Mouse (Mus musculus) stomach, postnatal 0 days (tissue): Measurements from ENCODE around the gene Lmbrd2. TPM values are rescaled to one million over a fixed set of nuclear protein-coding genes. Genes with fewer than 3 reads are reported as not detected.
"Not testable (repeated sequence)": the region's sequence is repeated elsewhere in the genome, so short reads cannot be mapped to it uniquely, and the experiment has no call there.

Source experiments
- ATAC-seq: fragments of 200-750 bp; cut with Nextera tagmentation; 2 replicates; pipeline ENCODE4 v1.8.0; 2017; ENCODE audit not compliant: low FRiP score, low TSS enrichment
- DNase-seq: peaks from one replicate; pipeline ENCODE4 v3.0.0-alpha.2; 2016; ENCODE audit warnings: low spot score
- H3K27ac ChIP-seq: fragments of 300-500 bp; sonication (generic); replicated peaks from 2 replicates; pipeline ENCODE4 v1.5.1; 2014; ENCODE audit warnings: mild to moderate bottlenecking, control low read depth
- H3K27me3 ChIP-seq: fragments of 300-500 bp; sonication (generic); 2 replicates; pipeline ENCODE4 v1.6.1; 2014; ENCODE audit warnings: low read length; ENCODE audit not compliant: control insufficient read depth, insufficient read depth
- H3K36me3 ChIP-seq: fragments of 300-500 bp; sonication (generic); 2 replicates; pipeline ENCODE4 v1.6.1; 2014; ENCODE audit warnings: low read length, mixed read lengths; ENCODE audit not compliant: control insufficient read depth, insufficient read depth
- H3K4me1 ChIP-seq: fragments of 300-500 bp; sonication (generic); replicated peaks from 2 replicates; pipeline ENCODE4 v1.6.1; 2014; ENCODE audit warnings: antibody characterized with exemption; ENCODE audit not compliant: control insufficient read depth, insufficient read depth
- H3K4me2 ChIP-seq: fragments of 300-500 bp; sonication (generic); replicated peaks from 2 replicates; pipeline ENCODE4 v1.6.1; 2014; ENCODE audit warnings: low read depth, mild to moderate bottlenecking, control low read depth, moderate library complexity
- H3K4me3 ChIP-seq: fragments of 300-500 bp; sonication (generic); 2 replicates; pipeline ENCODE4 v1.5.1; 2014; ENCODE audit warnings: low read depth, low read length, control low read depth
- H3K9ac ChIP-seq: fragments of 300-500 bp; sonication (generic); 2 replicates; pipeline ENCODE4 v1.6.1; 2014; ENCODE audit warnings: mild to moderate bottlenecking, low read length, control low read depth, mixed read lengths
- H3K9me3 ChIP-seq: fragments of 300-500 bp; sonication (generic); 2 replicates; pipeline ENCODE4 v1.6.1; 2016; ENCODE audit warnings: low read length; ENCODE audit not compliant: control insufficient read depth
- CTCF ChIP-seq: IDR thresholded peaks from 2 replicates; pipeline ENCODE4 v1.5.1; 2016; ENCODE audit warnings: antibody characterized with exemption, low read depth, mild to moderate bottlenecking, moderate library complexity
- EP300 ChIP-seq: optimal IDR thresholded peaks from 2 replicates; pipeline ENCODE3; 2016; ENCODE audit warnings: antibody characterized with exemption
- WGBS: fragments of 180-500 bp; shearing (Covaris S2); extraction: QIAGEN DNeasy Blood & Tissue Kit; methylation state at CpG from one replicate; pipeline ENCODE4 v1.1.7; 2014; 5-methylcytosine and 5-hydroxymethylcytosine counted together
- polyA plus RNA-seq: library from polyadenylated mRNA; unstranded; fragments of >200 nt; fragmentation: Nextera tagmentation; extraction: Ambion mirVana; gene quantifications from 2 replicates; pipeline ENCODE4 v1.2.1, GENCODE M21; 2015

Gene Lmbrd2
- polyA plus RNA-seq, 1 experiment from 2014 or later, result 3.1 TPM

DNA sequence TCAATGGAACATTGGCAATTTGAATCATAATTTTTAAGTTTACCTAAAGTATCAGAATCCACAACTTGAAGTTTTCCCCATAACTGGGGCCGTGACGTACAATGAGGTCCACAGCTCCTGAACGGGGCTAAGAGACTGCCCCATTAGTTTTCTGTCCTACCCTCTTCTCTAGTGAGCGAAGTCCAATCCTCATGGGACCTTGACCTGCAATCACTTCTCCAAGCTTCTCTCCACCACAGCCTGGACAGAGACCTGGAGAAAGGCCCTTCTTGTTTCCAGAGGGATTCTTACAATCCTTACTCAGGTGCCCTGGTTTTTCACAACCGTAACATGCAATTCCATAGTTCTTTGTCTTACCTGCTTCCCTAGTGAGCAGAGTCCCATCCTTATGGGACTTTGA is 76.1 kb downstream of the Lmbrd2 start:
- no peaks in the 10 kb centered on the region for H3K4me1 ChIP-seq
- H3K27me3 ChIP-seq, result no peaks in the 10 kb centered on the region
- ATAC-seq (no peak), DNase-seq (no peak)
- H3K4me2 ChIP-seq, result no peak overlapping the region
- 90% methylated on average over 5 of the region's 5 CpGs for WGBS
- TF ChIP-seq EP300 (no peak), CTCF (no peak)
- H3K9ac ChIP-seq, result no peak overlapping the region
- H3K27ac ChIP-seq, result no peak overlapping the region
- no peak overlapping the region for H3K4me3 ChIP-seq
- no peaks in the 10 kb centered on the region for H3K9me3 ChIP-seq
- H3K36me3 ChIP-seq, result no peaks in the 10 kb centered on the region

DNA sequence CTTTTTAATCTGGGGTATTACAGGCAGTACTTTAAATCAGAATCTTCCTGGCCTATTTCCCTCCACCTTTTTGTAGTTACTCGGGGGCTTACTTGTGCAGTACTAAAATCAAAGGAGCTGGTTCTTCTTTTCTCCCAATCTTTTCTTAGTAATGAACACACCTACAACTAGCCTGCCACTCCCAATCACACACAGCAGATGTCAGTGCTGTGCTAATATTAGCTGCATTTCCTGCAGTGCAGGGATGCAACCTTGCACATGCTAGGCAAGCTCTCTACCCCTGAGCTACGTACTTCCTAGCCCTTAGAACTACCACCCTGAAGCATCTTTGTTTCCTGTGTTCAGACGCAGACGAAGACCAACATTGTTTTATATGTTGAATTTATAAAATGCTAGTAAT is 90.6 kb downstream of the Lmbrd2 start:
- ATAC-seq, H3K9me3 ChIP-seq, H3K9ac ChIP-seq, H3K4me1 ChIP-seq, DNase-seq, H3K36me3 ChIP-seq, H3K4me3 ChIP-seq, H3K4me2 ChIP-seq, H3K27me3 ChIP-seq, H3K27ac ChIP-seq: not testable (repeated sequence)
- 65% methylated on average over 4 of the region's 4 CpGs for WGBS
- TF ChIP-seq CTCF, result peak; percentile 17; the same call in 1 of the 2 replicates

DNA sequence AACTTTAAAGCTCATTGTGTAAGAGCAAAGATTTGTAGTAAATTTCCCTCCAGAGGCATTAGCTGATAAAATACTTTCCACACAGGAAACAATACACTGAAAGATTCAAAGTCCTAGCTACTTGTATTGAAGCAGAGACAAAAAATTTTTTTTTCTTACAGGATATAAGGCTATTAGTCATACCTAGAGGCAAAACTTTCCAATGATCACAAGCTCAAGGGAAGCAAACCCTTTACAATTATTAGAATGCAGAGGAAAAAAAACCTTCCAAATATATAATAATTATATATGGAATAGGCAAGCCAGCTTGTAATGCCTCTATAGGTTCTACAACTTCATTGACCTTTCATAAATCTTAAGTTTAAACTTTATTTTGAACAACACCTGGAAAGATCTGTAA is 106.0 kb downstream of the Lmbrd2 start:
- Histone ChIP-seq H3K36me3 (no peaks in the 10 kb centered on the region), H3K4me1 (no peaks in the 10 kb centered on the region), H3K4me3 (no peak overlapping the region), H3K27me3 (no peaks in the 10 kb centered on the region), H3K9me3 (no peaks in the 10 kb centered on the region), H3K4me2 (no peak overlapping the region), H3K27ac (no peak overlapping the region), H3K9ac (no peak overlapping the region)
- no peak for DNase-seq
- TF ChIP-seq CTCF, result no peak
- TF ChIP-seq EP300, result no peak
- ATAC-seq, result no peak

Other genes with a start within 250 kb of the Lmbrd2 start
- 0.41 and 0.42 TPM in 2 replicates for gene Ranbp3l, start 172.6 kb upstream of the Lmbrd2 start, polyA plus RNA-seq
- gene Nadk2, start 69.3 kb upstream of the Lmbrd2 start, polyA plus RNA-seq, result 13.3 and 13.7 TPM in 2 replicates
- 8.6 and 9.7 TPM in 2 replicates for gene Skp2, start 14.9 kb downstream of the Lmbrd2 start, polyA plus RNA-seq
- not detected in 2 replicates for gene Ugt3a1, start 136.3 kb downstream of the Lmbrd2 start, polyA plus RNA-seq
- gene Ugt3a2, start 195.0 kb downstream of the Lmbrd2 start, polyA plus RNA-seq, result 0.05 and 0.06 TPM in 2 replicates